Mouse (Mus musculus) lung, adult 2 months (tissue): ENCODE measurements around the gene Zglp1.

Source experiments
- CTCF ChIP-seq: fragments of 200-500 bp; IDR thresholded peaks from 2 replicates; pipeline ENCODE4 v1.5.1; 2011; ENCODE audit warnings: mild to moderate bottlenecking, low read length, control low read depth; ENCODE audit not compliant: insufficient read depth
- POLR2A ChIP-seq: fragments of 200-500 bp; IDR thresholded peaks from 2 replicates; pipeline ENCODE4 v1.6.1; 2011; ENCODE audit warnings: low read depth, mild to moderate bottlenecking, control low read depth, low read length, borderline replicate concordance; ENCODE audit errors: extremely low read depth

DNA sequence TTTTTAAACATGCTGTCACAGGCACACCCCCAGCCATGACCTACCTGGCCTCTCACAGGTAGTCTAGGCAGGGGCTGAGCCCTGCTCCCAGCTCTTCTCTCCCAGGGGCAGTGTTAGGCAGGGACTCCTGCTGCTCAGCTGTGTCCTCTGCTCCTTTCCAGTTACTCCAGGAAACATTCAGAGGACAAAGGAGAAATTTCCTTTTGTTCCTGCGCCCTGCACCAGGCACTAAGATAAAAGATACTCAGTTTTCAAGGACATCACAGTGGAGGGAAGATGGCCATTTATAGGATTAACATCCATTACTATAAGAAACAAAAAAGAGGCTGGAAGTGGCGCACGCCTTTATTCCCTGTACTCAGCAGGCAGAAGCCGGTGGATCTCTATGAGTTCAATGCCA, 29.1 kb upstream of the Zglp1 start:
- TF ChIP-seq POLR2A (no peak), CTCF (no peak)
